Mouse (Mus musculus) forebrain, embryonic 14.5 days (tissue): ENCODE results near the gene Ezh1. TPM values are rescaled to one million over a fixed set of nuclear protein-coding genes. Genes with fewer than 3 reads are reported as not detected.

Source experiments
- ATAC-seq: fragments of 200-750 bp; cut with Nextera tagmentation; 2 replicates; pipeline ENCODE4 v1.8.0; 2017; ENCODE audit warnings: mild to moderate bottlenecking, moderate library complexity
- DNase-seq: peaks from one replicate; pipeline ENCODE4 v3.0.0-alpha.2; 2015; ENCODE audit warnings: low spot score
- H3K27ac ChIP-seq: fragments of 300-500 bp; sonication (generic); 2 replicates; pipeline ENCODE4 v1.5.1; 2014; ENCODE audit warnings: low read depth, mild to moderate bottlenecking, control low read depth, low read length, moderate library complexity
- H3K27me3 ChIP-seq: fragments of 300-500 bp; sonication (generic); replicated peaks from 2 replicates; pipeline ENCODE4 v1.6.1; 2014; ENCODE audit warnings: low read length, control low read depth, mixed read lengths; ENCODE audit not compliant: control insufficient read depth, insufficient read depth
- H3K36me3 ChIP-seq: fragments of 300-500 bp; sonication (generic); 2 replicates; pipeline ENCODE4 v1.6.1; 2014; ENCODE audit warnings: low read length, control low read depth; ENCODE audit not compliant: control insufficient read depth, insufficient read depth
- H3K4me1 ChIP-seq: fragments of 300-500 bp; sonication (generic); 2 replicates; pipeline ENCODE4 v1.6.1; 2014; ENCODE audit warnings: antibody characterized with exemption, low read length, control low read depth; ENCODE audit not compliant: control insufficient read depth, insufficient read depth
- H3K4me2 ChIP-seq: fragments of 300-500 bp; sonication (generic); 2 replicates; pipeline ENCODE4 v1.6.1; 2014; ENCODE audit warnings: mild to moderate bottlenecking, control low read depth, low read length
- H3K4me3 ChIP-seq: fragments of 300-500 bp; sonication (generic); 2 replicates; pipeline ENCODE4 v1.5.1; 2014; ENCODE audit warnings: low read depth, low read length, control low read depth
- H3K9ac ChIP-seq: fragments of 300-500 bp; sonication (generic); 2 replicates; pipeline ENCODE4 v1.6.1; 2014; ENCODE audit warnings: mild to moderate bottlenecking, low read length, control low read depth, moderate library complexity
- H3K9me3 ChIP-seq: fragments of 300-500 bp; sonication (generic); replicated peaks from 2 replicates; pipeline ENCODE4 v1.6.1; 2016; ENCODE audit warnings: low read length, control low read depth, mixed read lengths; ENCODE audit not compliant: control insufficient read depth
- WGBS: fragments of 180-500 bp; shearing (Covaris S2); extraction: QIAGEN DNeasy Blood & Tissue Kit; methylation state at CpG from one replicate; pipeline ENCODE4 v1.1.7; 2014; 5-methylcytosine and 5-hydroxymethylcytosine counted together
- polyA plus RNA-seq: library from polyadenylated mRNA; unstranded; fragments of >200 nt; fragmentation: Nextera tagmentation; extraction: Ambion mirVana; gene quantifications from 2 replicates; pipeline ENCODE4 v1.2.1, GENCODE M21; 2014

The Ezh1 gene
- 16.1 and 22.4 TPM in 2 replicates for polyA plus RNA-seq

DNA sequence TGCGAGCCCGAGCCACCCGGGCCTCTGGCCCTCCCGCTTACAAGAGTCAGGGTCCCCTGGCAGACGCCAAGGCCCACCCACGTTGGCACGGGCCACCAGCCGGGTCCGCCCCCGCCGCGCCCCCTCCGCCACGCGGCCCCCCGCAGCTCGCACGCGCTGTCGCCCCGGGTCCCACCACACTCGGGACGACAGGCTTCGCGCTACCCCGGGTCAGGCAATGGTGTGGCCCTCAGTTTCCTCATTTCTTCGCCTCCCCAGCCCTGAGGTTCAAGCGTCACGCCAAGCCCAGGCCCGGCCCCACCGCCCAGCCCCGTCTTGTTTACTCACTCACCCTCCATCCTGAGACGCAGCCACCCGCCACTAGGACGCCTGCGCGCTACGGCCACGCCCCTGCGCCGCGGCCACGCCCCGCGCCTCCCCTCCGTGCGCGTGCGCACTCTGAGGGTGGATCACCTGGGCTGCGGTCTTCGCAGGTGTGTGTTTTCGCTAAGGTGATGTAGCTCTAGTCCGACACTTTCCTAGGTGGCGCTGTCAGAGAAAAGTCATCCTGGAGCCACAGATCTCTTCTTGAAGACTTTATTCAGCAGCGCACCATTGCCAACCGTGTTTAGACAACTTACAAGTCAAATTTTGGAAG is at the start of gene Ezh1:
Gene Ezh1 (minus strand): TSS at position 399 of the 637 bp plus-strand sequence.
- Histone ChIP-seq H3K4me3 (peak within 1 kb of the TSS; percentile 68), H3K9ac (peak within 1 kb of the TSS; percentile 78), H3K4me1 (peaks cover 7% of the 10 kb centered on the region), H3K4me2 (peak within 1 kb of the TSS; percentile 92), H3K9me3 (no peaks in the 10 kb centered on the region), H3K27me3 (no peaks in the 10 kb centered on the region; the same call in 1 of the 2 replicates), H3K27ac (no peak within 1 kb of the TSS), H3K36me3 (no peaks in the 10 kb centered on the region)
- ATAC-seq, result peak; percentile 96
- DNase-seq, result peak; percentile 78
- 1% methylated on average over 56 of the region's 56 CpGs for WGBS

DNA sequence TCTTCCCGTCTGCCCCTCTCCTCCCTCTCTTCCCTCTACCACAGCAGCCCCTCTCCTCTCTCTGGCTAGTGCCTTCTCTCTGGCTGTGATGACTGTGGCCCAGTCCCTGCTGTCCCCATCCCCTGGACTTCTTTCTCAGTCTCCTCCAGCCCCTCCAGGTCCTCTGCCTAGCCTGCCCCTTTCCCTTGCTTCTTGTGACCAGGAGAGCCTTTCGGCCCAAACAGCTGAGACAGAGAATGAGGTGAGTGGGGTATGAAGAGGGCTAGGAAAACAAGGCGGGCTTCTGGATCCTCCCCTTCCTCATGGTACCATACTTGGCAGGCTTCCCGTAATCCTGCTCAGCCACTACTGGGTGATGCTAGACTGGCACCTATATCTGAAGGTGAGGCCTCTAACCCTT is 49.0 kb upstream of the Ezh1 start:
- H3K27me3 ChIP-seq, result no peaks in the 10 kb centered on the region
- no peak overlapping the region for H3K27ac ChIP-seq
- no peak overlapping the region for H3K9ac ChIP-seq
- H3K4me3 ChIP-seq, result no peak overlapping the region
- no peaks in the 10 kb centered on the region for H3K9me3 ChIP-seq
- WGBS, result 68% methylated on average over 4 of the region's 4 CpGs
- ATAC-seq, result no peak
- H3K4me2 ChIP-seq, result no peak overlapping the region
- peaks cover 23% of the 10 kb centered on the region for H3K4me1 ChIP-seq
- 0 out of 2 replicates have a peak, but pooled peaks cover 2% of the 10 kb centered on the region for H3K36me3 ChIP-seq
- DNase-seq, result no peak

DNA sequence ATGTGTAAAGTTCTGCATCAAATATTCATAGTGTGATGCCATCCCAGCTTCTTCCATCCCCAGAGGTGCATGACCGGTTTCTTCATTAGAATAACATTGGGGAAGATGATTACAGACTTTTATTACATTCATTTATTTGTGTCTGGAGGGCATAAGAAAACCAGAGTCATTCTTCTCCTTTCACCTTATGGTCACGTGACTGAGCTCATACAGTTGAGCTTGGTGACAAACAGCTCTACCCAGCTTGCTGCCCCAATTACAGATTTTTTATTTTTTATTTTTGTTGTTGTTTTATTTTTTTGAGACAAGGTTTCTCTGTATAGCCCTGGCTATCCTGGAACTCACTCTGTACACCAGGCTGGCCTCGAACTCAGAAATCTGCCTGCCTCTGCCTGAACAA is 46.2 kb upstream of the Ezh1 start:
- DNase-seq (no peak), ATAC-seq (no peak)
- no peak overlapping the region for H3K4me2 ChIP-seq
- 82% methylated on average over 3 of the region's 3 CpGs for WGBS
- H3K9ac ChIP-seq, result no peak overlapping the region
- peaks cover 9% of the 10 kb centered on the region for H3K4me1 ChIP-seq
- 0 out of 2 replicates have a peak, but pooled peaks cover 2% of the 10 kb centered on the region for H3K36me3 ChIP-seq
- H3K9me3 ChIP-seq, result no peaks in the 10 kb centered on the region
- no peak overlapping the region for H3K27ac ChIP-seq
- 0 out of 2 replicates have a peak, but pooled peaks cover 5% of the 10 kb centered on the region for H3K27me3 ChIP-seq
- H3K4me3 ChIP-seq, result no peak overlapping the region

DNA sequence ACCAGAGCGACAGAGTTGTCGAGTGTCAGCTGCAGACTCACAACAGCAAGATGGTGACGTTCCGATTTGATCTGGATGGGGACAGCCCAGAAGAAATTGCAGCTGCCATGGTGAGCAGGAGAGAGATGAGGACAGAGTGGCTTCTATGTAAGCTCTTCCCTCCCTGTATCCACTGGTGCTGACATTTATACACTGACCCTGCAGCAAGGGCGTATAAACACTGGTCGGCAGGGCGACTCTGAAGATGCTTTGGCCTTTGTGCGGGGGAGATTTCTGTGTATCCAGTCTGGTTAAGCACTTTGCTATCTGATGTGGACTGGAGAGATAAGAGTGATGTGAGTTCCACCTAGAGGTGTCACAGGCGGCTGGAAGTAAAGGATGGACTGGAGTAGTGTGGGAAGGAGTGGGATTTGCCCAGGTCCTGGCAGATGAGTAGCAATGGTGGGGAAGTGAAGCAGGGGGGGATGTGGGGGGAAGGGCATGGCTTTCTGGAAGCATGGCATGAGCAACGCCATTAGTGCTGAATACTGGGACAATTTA is 43.4 kb upstream of the Ezh1 start:
- Histone ChIP-seq H3K4me3 (no peak overlapping the region), H3K4me2 (no peak overlapping the region)

DNA sequence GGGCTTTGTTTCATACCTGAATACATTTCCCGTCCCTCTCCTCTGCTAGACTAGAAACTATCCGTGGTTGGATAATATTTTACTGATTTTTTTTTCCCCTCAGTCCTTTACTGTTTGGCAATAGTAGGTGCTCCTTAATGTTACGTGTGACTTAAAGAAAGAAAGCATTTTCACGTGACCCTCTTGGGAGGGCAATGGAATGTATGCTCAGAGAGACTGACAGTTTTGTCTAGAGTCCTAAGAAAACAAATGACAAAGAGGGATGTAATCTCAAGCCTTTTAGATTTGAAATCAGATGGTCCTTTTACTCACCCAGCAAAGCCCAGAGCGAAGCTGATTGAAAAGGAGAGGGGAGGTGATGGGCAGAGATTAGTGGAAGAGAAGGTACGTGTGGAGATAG is 39.6 kb upstream of the Ezh1 start:
- no peak for DNase-seq
- no peak overlapping the region for H3K27ac ChIP-seq
- peaks cover 3% of the 10 kb centered on the region for H3K4me1 ChIP-seq
- no peak for ATAC-seq
- 12% methylated on average over 6 of the region's 6 CpGs for WGBS
- H3K27me3 ChIP-seq, result peaks cover 44% of the 10 kb centered on the region
- no peaks in the 10 kb centered on the region for H3K36me3 ChIP-seq
- H3K4me3 ChIP-seq, result 0 out of 2 replicates have a peak overlapping the region, but pooled peaks have one; percentile 14
- no peak overlapping the region for H3K4me2 ChIP-seq
- no peak overlapping the region for H3K9ac ChIP-seq
- H3K9me3 ChIP-seq, result no peaks in the 10 kb centered on the region

More for the DNA sequence above, 43.4 kb upstream of the Ezh1 start:
- peaks cover 15% of the 10 kb centered on the region; the same call in 1 of the 2 replicates for H3K27me3 ChIP-seq
- H3K9ac ChIP-seq, result no peak overlapping the region
- no peaks in the 10 kb centered on the region for H3K36me3 ChIP-seq
- H3K4me1 ChIP-seq, result no peaks in the 10 kb centered on the region; the same call in 1 of the 2 replicates
- ATAC-seq (no peak), DNase-seq (peak; percentile 37)
- 39% methylated on average over 10 of the region's 10 CpGs for WGBS
- H3K27ac ChIP-seq, result no peak overlapping the region
- H3K9me3 ChIP-seq, result no peaks in the 10 kb centered on the region

DNA sequence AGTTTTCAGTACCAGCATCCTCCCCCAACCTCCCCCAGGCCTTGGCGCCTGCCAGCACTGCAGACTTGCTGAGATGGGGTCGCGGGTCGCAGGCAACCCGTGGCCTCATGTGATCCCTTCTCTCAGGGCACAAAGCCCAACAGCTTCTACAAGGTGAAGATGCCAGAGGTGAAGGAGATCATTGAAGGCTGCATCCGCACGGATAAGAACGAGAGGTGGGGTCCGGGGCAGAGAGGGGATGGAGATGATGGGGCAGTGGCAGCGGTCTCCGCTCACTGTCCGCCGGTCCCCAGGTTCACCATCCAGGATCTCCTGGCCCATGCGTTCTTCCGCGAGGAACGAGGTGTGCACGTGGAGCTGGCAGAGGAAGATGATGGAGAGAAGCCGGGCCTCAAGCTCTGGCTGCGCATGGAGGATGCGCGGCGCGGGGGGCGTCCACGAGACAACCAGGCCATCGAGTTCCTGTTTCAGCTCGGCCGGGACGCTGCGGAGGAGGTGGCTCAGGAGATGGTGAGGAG is 38.8 kb upstream of the Ezh1 start:
- Histone ChIP-seq H3K4me3 (peak overlapping the region; percentile 14), H3K36me3 (no peaks in the 10 kb centered on the region), H3K27me3 (peaks cover 45% of the 10 kb centered on the region), H3K9me3 (no peaks in the 10 kb centered on the region), H3K4me2 (peak overlapping the region; percentile 48), H3K27ac (no peak overlapping the region), H3K9ac (peak overlapping the region; percentile 49; the same call in 1 of the 2 replicates), H3K4me1 (peaks cover 11% of the 10 kb centered on the region)
- ATAC-seq (no peak), DNase-seq (no peak)
- WGBS, result 3% methylated on average over 31 of the region's 31 CpGs

DNA sequence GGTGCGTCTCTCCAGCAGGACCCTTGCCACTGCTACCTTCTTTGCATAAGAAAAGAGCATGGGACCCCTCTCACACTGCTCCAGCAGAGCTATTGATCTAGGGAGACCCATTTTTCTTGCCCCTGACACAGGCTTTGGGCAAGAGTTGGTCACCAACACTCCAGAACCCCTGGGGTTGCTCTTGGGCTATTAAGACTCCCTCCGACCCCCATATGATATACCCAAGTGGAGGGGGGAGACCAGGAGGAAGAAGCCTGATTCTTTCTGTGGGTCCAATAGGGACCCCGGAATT is 37.7 kb upstream of the Ezh1 start:
- H3K27ac ChIP-seq, result no peak overlapping the region
- H3K36me3 ChIP-seq, result no peaks in the 10 kb centered on the region
- DNase-seq (no peak), ATAC-seq (no peak)
- peaks cover 16% of the 10 kb centered on the region for H3K4me1 ChIP-seq
- 2% methylated on average over 3 of the region's 3 CpGs for WGBS
- no peak overlapping the region for H3K4me2 ChIP-seq
- H3K9ac ChIP-seq, result no peak overlapping the region
- H3K27me3 ChIP-seq, result peaks cover 49% of the 10 kb centered on the region
- no peak overlapping the region for H3K4me3 ChIP-seq
- H3K9me3 ChIP-seq, result no peaks in the 10 kb centered on the region

DNA sequence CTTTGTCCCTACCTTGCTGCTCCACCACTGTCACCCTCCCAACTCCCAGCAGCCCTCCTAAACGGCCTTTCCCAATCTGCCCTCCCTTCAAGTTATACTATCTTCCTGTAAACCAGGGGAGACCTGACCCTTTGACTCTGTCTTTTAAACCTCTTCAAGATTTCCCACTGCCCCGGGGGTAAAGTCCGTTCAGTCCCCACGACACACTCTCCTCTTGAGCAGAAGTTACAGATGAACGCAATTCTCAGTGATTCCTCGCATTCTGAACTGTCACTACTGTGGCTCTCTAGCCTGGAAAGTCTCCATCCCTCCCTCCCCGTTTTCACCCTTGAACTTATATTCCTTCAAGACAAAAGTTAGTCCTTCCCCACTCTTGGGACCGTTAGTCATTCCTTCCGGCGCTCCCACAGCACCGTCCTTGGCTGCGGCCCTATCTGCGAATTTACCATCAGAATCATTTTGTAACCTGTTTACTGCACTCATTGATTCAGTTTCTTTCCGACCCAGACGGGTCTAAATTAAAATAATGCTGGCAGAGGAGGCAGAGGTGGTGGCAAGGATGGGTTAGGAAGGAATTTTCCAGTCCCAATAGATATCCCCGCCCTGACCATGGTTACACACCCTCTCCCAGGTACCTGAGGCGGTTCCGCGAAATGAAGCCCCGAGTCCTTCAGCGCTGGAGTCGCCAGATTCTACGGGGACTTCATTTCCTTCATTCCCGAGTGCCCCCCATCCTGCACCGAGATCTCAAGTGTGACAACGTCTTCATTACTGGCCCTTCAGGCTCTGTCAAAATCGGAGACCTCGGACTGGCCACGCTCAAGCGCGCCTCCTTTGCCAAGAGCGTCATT is 37.1 kb upstream of the Ezh1 start:
- H3K9ac ChIP-seq, result no peak overlapping the region
- peaks cover 16% of the 10 kb centered on the region for H3K4me1 ChIP-seq
- no peak overlapping the region for H3K27ac ChIP-seq
- H3K36me3 ChIP-seq, result 0 out of 2 replicates have a peak, but pooled peaks cover 2% of the 10 kb centered on the region
- ATAC-seq (no peak), DNase-seq (no peak)
- peaks cover 46% of the 10 kb centered on the region for H3K27me3 ChIP-seq
- no peaks in the 10 kb centered on the region for H3K9me3 ChIP-seq
- WGBS, result 3% methylated on average over 32 of the region's 32 CpGs
- no peak overlapping the region for H3K4me3 ChIP-seq
- H3K4me2 ChIP-seq, result no peak overlapping the region
